Mouse (Mus musculus) ES-Bruce4 (cell line): ENCODE measurements around the gene Rhox4f. TPM values are rescaled to one million over a fixed set of nuclear protein-coding genes. Genes with fewer than 3 reads are reported as not detected.

Experiments used
- polyA plus RNA-seq: library from polyadenylated mRNA; stranded (reverse); fragments of >200 nt; gene quantifications from 2 replicates; pipeline ENCODE4 v1.2.4, GENCODE M21; 2011; ENCODE audit warnings: low read depth; ENCODE audit not compliant: missing spikeins, insufficient read depth, insufficient read length

The Rhox4f gene
- polyA plus RNA-seq, 1 experiment = not detected

Other genes starting within 250 kb of the Rhox4f start
- gene Rhox3a2, start 227.7 kb downstream of the Rhox4f start, polyA plus RNA-seq = not detected in 2 replicates
- not detected in 2 replicates for gene Rhox4a2, start 216.9 kb downstream of the Rhox4f start, polyA plus RNA-seq
- gene Rhox2b, start 195.6 kb downstream of the Rhox4f start, polyA plus RNA-seq = not detected in 2 replicates
- gene Rhox4b, start 175.2 kb downstream of the Rhox4f start, polyA plus RNA-seq = not detected in 2 replicates
- gene Rhox2c, start 154.0 kb downstream of the Rhox4f start, polyA plus RNA-seq = not detected in 2 replicates
- gene Rhox3c, start 149.1 kb downstream of the Rhox4f start, polyA plus RNA-seq = not detected in 2 replicates
- gene Rhox4c, start 127.4 kb downstream of the Rhox4f start, polyA plus RNA-seq = not detected in 2 replicates
- not detected in 2 replicates for gene Rhox2d, start 114.3 kb downstream of the Rhox4f start, polyA plus RNA-seq
- not detected in 2 replicates for gene Rhox4d, start 93.3 kb downstream of the Rhox4f start, polyA plus RNA-seq
- gene Rhox2e, start 77.3 kb downstream of the Rhox4f start, polyA plus RNA-seq = not detected in 2 replicates
- gene Rhox3e, start 65.7 kb downstream of the Rhox4f start, polyA plus RNA-seq = not detected in 2 replicates
- not detected in 2 replicates for gene Rhox4e, start 50.3 kb downstream of the Rhox4f start, polyA plus RNA-seq
- gene Rhox2f, start 36.3 kb downstream of the Rhox4f start, polyA plus RNA-seq = not detected in 2 replicates
- gene Rhox3f, start 26.7 kb downstream of the Rhox4f start, polyA plus RNA-seq = not detected in 2 replicates
- gene Rhox3g, start 20.9 kb upstream of the Rhox4f start, polyA plus RNA-seq = not detected in 2 replicates
- gene Rhox2g, start 35.8 kb upstream of the Rhox4f start, polyA plus RNA-seq = not detected in 2 replicates
- gene Rhox4g, start 43.6 kb upstream of the Rhox4f start, polyA plus RNA-seq = not detected in 2 replicates
- not detected in 2 replicates for gene Rhox3h, start 61.1 kb upstream of the Rhox4f start, polyA plus RNA-seq
- gene Rhox2h, start 65.6 kb upstream of the Rhox4f start, polyA plus RNA-seq = not detected in 2 replicates
- gene Rhox5, start 197.1 kb upstream of the Rhox4f start, polyA plus RNA-seq = 162 and 170 TPM in 2 replicates
- gene Rhox6, start 219.2 kb upstream of the Rhox4f start, polyA plus RNA-seq = 23.9 and 27.9 TPM in 2 replicates
- 1.2 TPM in 1 of 2 replicates, not detected in the other for gene Rhox7a, start 224.0 kb upstream of the Rhox4f start, polyA plus RNA-seq